Mouse (Mus musculus) testis, adult 2 months (tissue): ENCODE data around the gene Kcnk4. TPM values are rescaled to one million over a fixed set of nuclear protein-coding genes. Genes with fewer than 3 reads are reported as not detected.

ENCODE experiments used
- H3K27ac ChIP-seq: fragments of 200-500 bp; 2 replicates; pipeline ENCODE4 v1.5.1; 2012; ENCODE audit warnings: low read depth, low read length; ENCODE audit not compliant: control insufficient read depth, insufficient read depth
- H3K27me3 ChIP-seq: fragments of 200-500 bp; 2 replicates; pipeline ENCODE4 v1.6.1; 2012; ENCODE audit warnings: mild to moderate bottlenecking, low read length, moderate library complexity; ENCODE audit not compliant: control insufficient read depth, insufficient read depth
- H3K36me3 ChIP-seq: fragments of 200-500 bp; 2 replicates; pipeline ENCODE4 v1.6.1; 2012; ENCODE audit warnings: mild to moderate bottlenecking, low read length; ENCODE audit not compliant: control insufficient read depth, insufficient read depth
- H3K4me1 ChIP-seq: fragments of 200-500 bp; 2 replicates; pipeline ENCODE4 v1.6.1; 2012; ENCODE audit warnings: low read length; ENCODE audit not compliant: control insufficient read depth, insufficient read depth
- H3K4me3 ChIP-seq: fragments of 200-500 bp; 2 replicates; pipeline ENCODE4 v1.5.1; 2012; ENCODE audit warnings: low read depth, mild to moderate bottlenecking, low read length, moderate library complexity, mixed read lengths; ENCODE audit not compliant: control insufficient read depth
- CTCF ChIP-seq: fragments of 200-500 bp; IDR thresholded peaks from 2 replicates; pipeline ENCODE4 v1.5.1; 2012; ENCODE audit warnings: low read depth, mild to moderate bottlenecking, inconsistent platforms, low read length, moderate library complexity; ENCODE audit not compliant: control insufficient read depth, insufficient read depth, insufficient replicate concordance
- POLR2A ChIP-seq: fragments of 200-500 bp; IDR thresholded peaks from 2 replicates; pipeline ENCODE4 v1.6.1; 2012; ENCODE audit warnings: low read depth, mild to moderate bottlenecking, inconsistent platforms, low read length, moderate library complexity; ENCODE audit not compliant: control insufficient read depth
- polyA plus RNA-seq: library from polyadenylated mRNA; depleted of rRNA; stranded (reverse); fragments of >200 nt; gene quantifications from 2 replicates; pipeline ENCODE4 v1.2.3, GENCODE M21; 2012; rRNA removed

The Kcnk4 gene
- 1.3 and 1.5 TPM in 2 replicates for polyA plus RNA-seq

- TF ChIP-seq CTCF (no peak), POLR2A (no peak)
- H3K27me3 ChIP-seq = no peaks in the 10 kb centered on the region
These were observed at the start of gene Kcnk4 for GRCm38 (mm10) chr19:6934195-6934977. Gene Kcnk4, minus strand, starts transcription at chr19:6934515.

GRCm38 (mm10) chr19:6983621-6984020, 49.3 kb upstream of the Kcnk4 start:
- Histone ChIP-seq H3K4me3 (no peak overlapping the region), H3K27ac (no peak overlapping the region), H3K36me3 (no peaks in the 10 kb centered on the region; the same call in 1 of the 2 replicates), H3K4me1 (peaks cover 26% of the 10 kb centered on the region), H3K27me3 (no peaks in the 10 kb centered on the region)
- TF ChIP-seq POLR2A (no peak), CTCF (no peak)

More at GRCm38 (mm10) chr19:6934195-6934977, at the start of gene Kcnk4:
- Histone ChIP-seq H3K36me3 (no peaks in the 10 kb centered on the region), H3K27ac (no peak within 1 kb of the TSS), H3K4me1 (peaks cover 25% of the 10 kb centered on the region), H3K4me3 (peak within 1 kb of the TSS; percentile 19)

- H3K27ac ChIP-seq = no peak overlapping the region
- no peak overlapping the region for H3K4me3 ChIP-seq
- peaks cover 18% of the 10 kb centered on the region for H3K4me1 ChIP-seq
- no peaks in the 10 kb centered on the region for H3K27me3 ChIP-seq
- no peaks in the 10 kb centered on the region; the same call in 1 of the 2 replicates for H3K36me3 ChIP-seq
- TF ChIP-seq CTCF (no peak), POLR2A (no peak)
These were observed 47.1 kb upstream of the Kcnk4 start for GRCm38 (mm10) chr19:6981465-6981864.

GRCm38 (mm10) chr19:6980381-6981093, 46.2 kb upstream of the Kcnk4 start, which contains the start of gene Fkbp2:
Gene Fkbp2, minus strand, starts transcription at chr19:6980501.
- Histone ChIP-seq H3K4me1 (peaks cover 25% of the 10 kb centered on the region), H3K27ac (peak within 1 kb of the TSS; percentile 95), H3K27me3 (no peaks in the 10 kb centered on the region), H3K36me3 (no peaks in the 10 kb centered on the region; the same call in 1 of the 2 replicates), H3K4me3 (peak within 1 kb of the TSS; percentile 97)
- TF ChIP-seq CTCF (no peak), POLR2A (peak; percentile 91)

- Histone ChIP-seq H3K27me3 (no peaks in the 10 kb centered on the region), H3K4me1 (peaks cover 27% of the 10 kb centered on the region), H3K4me3 (peak overlapping the region; percentile 97), H3K36me3 (no peaks in the 10 kb centered on the region; the same call in 1 of the 2 replicates), H3K27ac (peak overlapping the region; percentile 79)
- TF ChIP-seq POLR2A (no peak), CTCF (peak; percentile 55)
These were observed 45.4 kb upstream of the Kcnk4 start for GRCm38 (mm10) chr19:6979486-6980380.

- H3K4me3 ChIP-seq = peak overlapping the region; percentile 97
- peaks cover 27% of the 10 kb centered on the region for H3K4me1 ChIP-seq
- TF ChIP-seq CTCF (no peak), POLR2A (no peak)
- H3K27me3 ChIP-seq = no peaks in the 10 kb centered on the region
- no peaks in the 10 kb centered on the region; the same call in 1 of the 2 replicates for H3K36me3 ChIP-seq
- H3K27ac ChIP-seq = peak overlapping the region; percentile 59
These were observed 44.7 kb upstream of the Kcnk4 start for GRCm38 (mm10) chr19:6979001-6979479.
